Mouse (Mus musculus) liver, embryonic 12.5 days (tissue): ENCODE data around the gene Krtap5-1. TPM values are rescaled to one million over a fixed set of nuclear protein-coding genes. Genes with fewer than 3 reads are reported as not detected.
"Not testable (repeated sequence)": the region's sequence is repeated elsewhere in the genome, so short reads cannot be mapped to it uniquely, and the experiment has no call there.

Experiments used
- ATAC-seq: fragments of 200-750 bp; cut with Nextera tagmentation; 2 replicates; pipeline ENCODE4 v1.8.0; 2017; ENCODE audit warnings: moderate number of reproducible peaks, mild to moderate bottlenecking, moderate library complexity
- H3K27ac ChIP-seq: fragments of 300-500 bp; sonication (generic); 2 replicates; pipeline ENCODE4 v1.5.1; 2016; ENCODE audit warnings: mild to moderate bottlenecking
- H3K27me3 ChIP-seq: fragments of 300-500 bp; sonication (generic); replicated peaks from 2 replicates; pipeline ENCODE4 v1.6.1; 2016; ENCODE audit warnings: mild to moderate bottlenecking, moderate library complexity
- H3K36me3 ChIP-seq: fragments of 300-500 bp; sonication (generic); 2 replicates; pipeline ENCODE4 v1.6.1; 2016; ENCODE audit warnings: mild to moderate bottlenecking, moderate library complexity
- H3K4me1 ChIP-seq: fragments of 300-500 bp; sonication (generic); 2 replicates; pipeline ENCODE4 v1.6.1; 2016
- H3K4me2 ChIP-seq: fragments of 300-500 bp; sonication (generic); 2 replicates; pipeline ENCODE4 v1.6.1; 2016; ENCODE audit warnings: mild to moderate bottlenecking, moderate library complexity
- H3K4me3 ChIP-seq: fragments of 300-500 bp; sonication (generic); 2 replicates; pipeline ENCODE4 v1.5.1; 2016; ENCODE audit warnings: mild to moderate bottlenecking, moderate library complexity
- H3K9ac ChIP-seq: fragments of 300-500 bp; sonication (generic); 2 replicates; pipeline ENCODE4 v1.6.1; 2016; ENCODE audit warnings: mild to moderate bottlenecking, moderate library complexity
- H3K9me3 ChIP-seq: fragments of 300-500 bp; sonication (generic); replicated peaks from 2 replicates; pipeline ENCODE4 v1.6.1; 2016; ENCODE audit warnings: mild to moderate bottlenecking, moderate library complexity
- WGBS: fragments of 180-500 bp; shearing (Covaris S2); methylation state at CpG from one replicate; pipeline ENCODE4 v1.1.7; 2016; ENCODE audit not compliant: insufficient replicate concordance; 5-methylcytosine and 5-hydroxymethylcytosine counted together
- polyA plus RNA-seq: library from polyadenylated mRNA; unstranded; fragments of >200 nt; fragmentation: Nextera tagmentation; extraction: Ambion mirVana; gene quantifications from 2 replicates; pipeline ENCODE4 v1.2.1, GENCODE M21; 2016

Gene Krtap5-1
- polyA plus RNA-seq: not detected in 2 replicates

DNA sequence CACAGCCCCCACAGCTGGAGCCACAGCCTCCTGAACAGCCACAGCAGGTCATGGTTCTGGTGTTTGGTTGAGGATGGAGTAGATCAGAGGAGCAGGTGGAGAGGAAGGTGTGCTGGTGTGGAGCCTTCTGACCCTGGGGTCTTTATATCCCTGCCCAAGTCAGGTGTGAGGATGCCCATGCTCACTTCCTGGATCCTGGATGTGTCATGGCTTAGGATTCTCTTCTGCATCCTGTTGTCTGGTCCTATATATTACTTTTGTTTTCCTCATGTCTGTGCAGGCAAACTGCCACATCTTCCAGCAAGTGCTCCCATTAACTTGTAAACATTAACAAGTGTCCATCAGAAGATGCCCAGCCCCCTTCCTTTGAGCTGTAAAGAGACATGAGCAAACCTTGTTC is at the start of gene Krtap5-1:
Krtap5-1 (minus strand) TSS at position 101 of the 400 bp plus-strand sequence.
- H3K4me2 ChIP-seq, H3K9me3 ChIP-seq, H3K4me3 ChIP-seq, H3K36me3 ChIP-seq, H3K4me1 ChIP-seq, H3K9ac ChIP-seq, H3K27ac ChIP-seq, ATAC-seq: not testable (repeated sequence)
- peaks cover 20% of the 10 kb centered on the region; the same call in 1 of the 2 replicates for H3K27me3 ChIP-seq

DNA sequence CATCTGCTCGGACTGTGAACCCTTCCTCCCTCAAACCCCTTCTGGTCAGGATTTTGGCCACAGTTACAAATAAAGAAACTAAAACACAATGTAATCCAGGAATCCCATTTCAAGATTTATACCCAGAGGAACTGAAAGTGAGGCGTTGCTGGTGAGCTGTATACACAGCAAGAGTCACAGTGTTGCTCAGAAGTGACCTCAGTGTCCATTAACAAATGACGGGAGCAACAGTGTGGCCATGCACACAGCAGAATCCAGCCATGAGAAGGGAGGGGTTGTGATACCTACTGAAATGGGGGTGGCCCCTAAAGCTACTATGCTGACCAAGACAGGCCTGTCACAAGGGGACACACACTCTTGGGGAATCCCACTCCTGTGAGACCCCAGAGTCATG is 45.3 kb upstream of the Krtap5-1 start:
- H3K27ac ChIP-seq: no peak overlapping the region
- H3K27me3 ChIP-seq: no peaks in the 10 kb centered on the region
- H3K9me3 ChIP-seq: no peaks in the 10 kb centered on the region
- no peak overlapping the region for H3K4me2 ChIP-seq
- no peaks in the 10 kb centered on the region for H3K36me3 ChIP-seq
- no peak for ATAC-seq
- WGBS: 56% methylated on average over 3 of the region's 3 CpGs
- H3K4me3 ChIP-seq: no peak overlapping the region
- peaks cover 34% of the 10 kb centered on the region for H3K4me1 ChIP-seq
- H3K9ac ChIP-seq: no peak overlapping the region

DNA sequence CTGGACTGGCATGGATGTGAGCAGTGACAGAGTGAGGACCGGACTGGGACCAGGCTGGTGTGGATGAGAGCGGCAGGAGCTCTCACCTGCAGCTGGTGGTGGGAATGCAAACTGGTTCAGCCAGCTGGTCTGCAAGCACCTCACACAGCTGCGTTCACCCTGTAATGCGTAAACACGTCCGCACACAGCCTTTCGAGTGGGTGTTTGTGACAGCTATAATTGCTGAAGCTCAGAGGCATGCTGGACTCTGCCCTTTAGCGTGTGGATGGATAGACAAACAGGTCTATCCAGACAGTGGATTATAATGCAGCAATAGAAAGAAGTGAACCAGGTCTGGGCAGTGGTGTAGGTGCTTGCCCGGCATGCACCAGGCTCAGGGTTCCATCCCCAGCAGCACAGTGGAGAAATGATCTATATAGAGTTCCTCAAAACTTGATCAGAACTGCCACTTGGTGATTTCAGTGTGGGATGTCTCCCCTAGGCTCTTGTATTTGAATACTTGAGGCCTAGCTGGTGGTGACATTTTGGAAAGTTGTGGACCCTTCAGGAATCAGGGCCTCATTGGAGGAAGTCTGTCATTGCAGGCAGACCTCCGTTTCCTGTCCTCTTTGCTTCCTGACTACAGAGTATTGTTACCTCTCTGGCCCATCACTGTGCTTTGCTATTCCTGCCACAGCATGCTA is 44.8 kb upstream of the Krtap5-1 start:
- no peak overlapping the region for H3K4me2 ChIP-seq
- H3K27ac ChIP-seq: no peak overlapping the region
- no peaks in the 10 kb centered on the region for H3K36me3 ChIP-seq
- 76% methylated on average over 10 of the region's 10 CpGs for WGBS
- no peak overlapping the region for H3K4me3 ChIP-seq
- H3K9me3 ChIP-seq: no peaks in the 10 kb centered on the region
- H3K4me1 ChIP-seq: peaks cover 30% of the 10 kb centered on the region; the same call in 1 of the 2 replicates
- ATAC-seq: no peak
- no peaks in the 10 kb centered on the region for H3K27me3 ChIP-seq
- no peak overlapping the region for H3K9ac ChIP-seq

GRCm38 (mm10) chr7:142340269-142340970 is 43.5 kb upstream of the Krtap5-1 start:
- H3K36me3 ChIP-seq: no peaks in the 10 kb centered on the region
- peaks cover 3% of the 10 kb centered on the region; the same call in 1 of the 2 replicates for H3K27me3 ChIP-seq
- no peak overlapping the region for H3K4me2 ChIP-seq
- no peaks in the 10 kb centered on the region for H3K9me3 ChIP-seq
- no peak overlapping the region for H3K4me3 ChIP-seq
- H3K4me1 ChIP-seq: peaks cover 27% of the 10 kb centered on the region
- ATAC-seq: peak; percentile 59; the same call in 1 of the 2 replicates
- H3K9ac ChIP-seq: no peak overlapping the region
- 40% methylated on average over 10 of the region's 10 CpGs for WGBS
- H3K27ac ChIP-seq: no peak overlapping the region; the same call in 1 of the 2 replicates

- H3K4me3 ChIP-seq: no peak overlapping the region
- no peak overlapping the region for H3K4me2 ChIP-seq
- no peak overlapping the region for H3K27ac ChIP-seq
- no peak for ATAC-seq
- no peaks in the 10 kb centered on the region for H3K9me3 ChIP-seq
- H3K9ac ChIP-seq: no peak overlapping the region
- 82% methylated on average over 8 of the region's 8 CpGs for WGBS
- H3K4me1 ChIP-seq: peaks cover 36% of the 10 kb centered on the region
- peaks cover 3% of the 10 kb centered on the region; the same call in 1 of the 2 replicates for H3K27me3 ChIP-seq
- H3K36me3 ChIP-seq: no peaks in the 10 kb centered on the region
Observed at GRCm38 (mm10) chr7:142335151-142335550, 38.2 kb upstream of the Krtap5-1 start.

- Histone ChIP-seq H3K9me3 (no peaks in the 10 kb centered on the region), H3K27ac (no peak overlapping the region), H3K4me2 (no peak overlapping the region), H3K4me3 (no peak overlapping the region), H3K27me3 (peaks cover 3% of the 10 kb centered on the region; the same call in 1 of the 2 replicates), H3K9ac (no peak overlapping the region), H3K36me3 (no peaks in the 10 kb centered on the region), H3K4me1 (peaks cover 38% of the 10 kb centered on the region)
- ATAC-seq: peak; percentile 61
- 0% methylated on average over 3 of the region's 3 CpGs for WGBS
Observed at GRCm38 (mm10) chr7:142334246-142334645, 37.3 kb upstream of the Krtap5-1 start.

- H3K36me3 ChIP-seq, H3K9ac ChIP-seq, H3K4me2 ChIP-seq, H3K4me3 ChIP-seq, H3K27me3 ChIP-seq, ATAC-seq, H3K9me3 ChIP-seq, H3K27ac ChIP-seq: not testable (repeated sequence)
- H3K4me1 ChIP-seq: peaks cover 38% of the 10 kb centered on the region
- 80% methylated on average over 4 of the region's 9 CpGs for WGBS
Observed at GRCm38 (mm10) chr7:142332741-142333140, 35.8 kb upstream of the Krtap5-1 start.

DNA sequence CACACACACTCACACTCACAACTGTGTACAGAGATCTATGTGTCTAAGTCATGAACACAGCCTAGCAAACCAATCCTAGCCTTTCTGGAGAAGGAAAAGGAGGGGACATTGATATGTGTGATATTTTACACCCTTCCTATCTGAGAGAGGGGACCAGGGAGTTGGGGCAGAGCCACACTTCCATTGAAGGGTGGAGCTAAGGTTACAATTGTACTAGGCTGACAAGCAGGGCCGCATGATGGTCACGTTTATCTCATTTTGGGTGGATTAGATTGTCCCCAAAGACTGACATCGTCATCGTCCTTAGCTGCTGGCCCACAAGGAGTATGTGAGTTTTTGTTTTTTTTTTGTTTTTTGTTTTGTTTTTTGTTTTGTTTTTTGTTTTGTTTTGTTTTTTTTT is 34.4 kb upstream of the Krtap5-1 start:
- peak; percentile 44 for ATAC-seq
- no peak overlapping the region for H3K4me2 ChIP-seq
- no peak overlapping the region for H3K4me3 ChIP-seq
- H3K36me3 ChIP-seq: no peaks in the 10 kb centered on the region
- peaks cover 38% of the 10 kb centered on the region for H3K4me1 ChIP-seq
- no peaks in the 10 kb centered on the region for H3K9me3 ChIP-seq
- peak overlapping the region; percentile 33; the same call in 1 of the 2 replicates for H3K27ac ChIP-seq
- no peak overlapping the region for H3K9ac ChIP-seq
- peaks cover 4% of the 10 kb centered on the region; the same call in 1 of the 2 replicates for H3K27me3 ChIP-seq
- whole genome bisulfite sequencing: 22% methylated on average over 4 of the region's 4 CpGs

- H3K36me3 ChIP-seq: no peaks in the 10 kb centered on the region
- no peak overlapping the region for H3K4me3 ChIP-seq
- peak overlapping the region; percentile 43 for H3K27ac ChIP-seq
- 36% methylated on average over 9 of the region's 9 CpGs for WGBS
- no peaks in the 10 kb centered on the region for H3K9me3 ChIP-seq
- no peak overlapping the region for H3K4me2 ChIP-seq
- peaks cover 34% of the 10 kb centered on the region for H3K4me1 ChIP-seq
- peak; percentile 71 for ATAC-seq
- 0 out of 2 replicates have a peak, but pooled peaks cover 2% of the 10 kb centered on the region for H3K27me3 ChIP-seq
- H3K9ac ChIP-seq: no peak overlapping the region
Observed at GRCm38 (mm10) chr7:142330271-142330724, 33.4 kb upstream of the Krtap5-1 start.

DNA sequence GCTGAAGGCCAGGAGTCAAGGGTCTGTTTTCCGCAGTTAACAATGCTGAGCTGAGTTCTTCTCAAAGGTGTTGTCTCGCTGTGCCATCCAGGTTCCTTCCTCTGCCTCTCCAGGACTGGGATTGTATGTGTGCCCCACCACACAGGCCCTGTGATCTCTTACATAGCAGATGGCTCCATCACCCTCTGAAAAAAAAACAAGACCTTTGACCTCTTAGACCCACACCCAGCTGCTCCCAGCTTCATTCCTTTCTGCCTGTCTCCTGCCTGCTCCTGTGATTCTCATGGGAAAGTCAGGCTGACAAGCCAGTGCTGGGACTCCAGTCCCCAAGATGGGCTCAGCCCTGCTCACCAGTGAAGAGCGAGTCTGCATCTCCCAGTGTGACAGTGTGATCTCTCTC is 31.6 kb upstream of the Krtap5-1 start:
- Histone ChIP-seq H3K4me1 (peaks cover 23% of the 10 kb centered on the region), H3K4me2 (no peak overlapping the region), H3K9me3 (no peaks in the 10 kb centered on the region), H3K36me3 (no peaks in the 10 kb centered on the region), H3K27me3 (0 out of 2 replicates have a peak, but pooled peaks cover 5% of the 10 kb centered on the region), H3K4me3 (no peak overlapping the region), H3K9ac (no peak overlapping the region), H3K27ac (no peak overlapping the region)
- 64% methylated on average over 3 of the region's 3 CpGs for WGBS
- ATAC-seq: no peak

GRCm38 (mm10) chr7:142326714-142327445 is 30.0 kb upstream of the Krtap5-1 start:
- H3K9me3 ChIP-seq: no peaks in the 10 kb centered on the region
- H3K36me3 ChIP-seq: no peaks in the 10 kb centered on the region
- no peak overlapping the region for H3K9ac ChIP-seq
- no peak for ATAC-seq
- H3K4me1 ChIP-seq: peaks cover 20% of the 10 kb centered on the region
- H3K4me2 ChIP-seq: no peak overlapping the region
- H3K27me3 ChIP-seq: 0 out of 2 replicates have a peak, but pooled peaks cover 5% of the 10 kb centered on the region
- no peak overlapping the region for H3K4me3 ChIP-seq
- 0 out of 2 replicates have a peak overlapping the region, but pooled peaks have one; percentile 15 for H3K27ac ChIP-seq
- WGBS: 34% methylated on average over 9 of the region's 9 CpGs
